Mouse (Mus musculus) ES-E14 (cell line): ENCODE results near the gene Pabpc1l. TPM values are rescaled to one million over a fixed set of nuclear protein-coding genes. Genes with fewer than 3 reads are reported as not detected.

ENCODE experiments used
- DNase-seq: peaks from one replicate; pipeline ENCODE4 v3.0.0-alpha.2; 2013; ENCODE audit warnings: low read depth, low spot score
- H3K27ac ChIP-seq: 2 replicates; pipeline ENCODE4 v1.5.1; 2012; ENCODE audit warnings: low read depth, mild to moderate bottlenecking, low read length, moderate library complexity, mixed read lengths; ENCODE audit not compliant: poor library complexity, insufficient read depth, severe bottlenecking
- H3K36me3 ChIP-seq: 2 replicates; pipeline ENCODE4 v1.6.1; 2012; ENCODE audit warnings: mild to moderate bottlenecking, low read length, moderate library complexity, mixed read lengths; ENCODE audit not compliant: control insufficient read depth, poor library complexity, insufficient read depth, severe bottlenecking
- H3K4me1 ChIP-seq, 2 experiments: fragments of 150-350 bp in 1 of 2; sonication (generic) in 1 of 2; 2 replicates each; pipeline ENCODE4 v1.6.1; 2012; ENCODE audit warnings: low read length in 2 of 2, mild to moderate bottlenecking in 1 of 2, mixed read lengths in 1 of 2; ENCODE audit not compliant: control insufficient read depth in 2 of 2, insufficient read depth in 2 of 2, poor library complexity in 1 of 2
- H3K4me3 ChIP-seq, 2 experiments: fragments of 150-350 bp in 1 of 2; sonication (generic) in 1 of 2; 2 replicates each; pipeline ENCODE4 v1.5.1; 2012; ENCODE audit warnings: low read length in 2 of 2, low read depth in 1 of 2, mild to moderate bottlenecking in 1 of 2, mixed read lengths in 1 of 2; ENCODE audit not compliant: insufficient read depth in 1 of 2, poor library complexity in 1 of 2, severe bottlenecking in 1 of 2
- H3K9ac ChIP-seq: 2 replicates; pipeline ENCODE4 v1.6.1; 2012; ENCODE audit warnings: low read depth, mild to moderate bottlenecking, low read length, mixed read lengths; ENCODE audit not compliant: poor library complexity, insufficient read depth, severe bottlenecking
- H3K9me3 ChIP-seq: fragments of 150-350 bp; sonication (generic); 2 replicates; pipeline ENCODE4 v1.6.1; 2012; ENCODE audit warnings: low read depth, mild to moderate bottlenecking, low read length; ENCODE audit not compliant: control insufficient read depth, insufficient read depth
- CHD2 ChIP-seq: IDR thresholded peaks from 2 replicates; pipeline ENCODE4 v1.6.1; 2014; ENCODE audit warnings: mild to moderate bottlenecking, low read depth, low read length, inconsistent platforms
- HCFC1 ChIP-seq: IDR thresholded peaks from 2 replicates; pipeline ENCODE4 v1.6.1; 2012; ENCODE audit warnings: low read length, inconsistent platforms, borderline replicate concordance; ENCODE audit not compliant: insufficient read depth
- MAFK ChIP-seq: IDR thresholded peaks from 2 replicates; pipeline ENCODE4 v1.6.1; 2014; ENCODE audit warnings: mild to moderate bottlenecking, low read depth, low read length, inconsistent platforms; ENCODE audit not compliant: insufficient read depth
- ZC3H11A ChIP-seq: IDR thresholded peaks from 2 replicates; pipeline ENCODE4 v1.6.1; 2012; ENCODE audit warnings: low read depth, mild to moderate bottlenecking, inconsistent platforms, low read length, borderline replicate concordance
- ZNF384 ChIP-seq: IDR thresholded peaks from 2 replicates; pipeline ENCODE4 v1.6.1; 2012; ENCODE audit warnings: low read depth, low read length, inconsistent platforms
- in situ Hi-C, 2 experiments: fragments of 600-800 bp; cut with MboI; formaldehyde crosslinking; loops; one replicate each; pipeline ENCODE4 v1.15.1; 2025; ENCODE audit warnings: low sequenced_read_pairs in 2 of 2, inconsistent platforms in 1 of 2; ENCODE audit not compliant: unreplicated experiment in 2 of 2
- total RNA-seq: library from RNA; depleted of rRNA; stranded (reverse); fragments of 300-350 nt; gene quantifications from 2 replicates; pipeline ENCODE4 v1.2.3, GENCODE M21; 2012

Pabpc1l gene
- total RNA-seq, 1 experiment, result not detected

- in situ Hi-C loops, result no loop called here
These were observed 51.7 kb downstream of the Pabpc1l start for GRCm38 (mm10) chr2:164076874-164077425.

GRCm38 (mm10) chr2:164077875-164078274 is 52.6 kb downstream of the Pabpc1l start:
- H3K4me3 ChIP-seq, result no peak overlapping the region
- no peak overlapping the region for H3K9ac ChIP-seq
- no peak overlapping the region for H3K27ac ChIP-seq
- no peak for DNase-seq
- peaks cover 18% of the 10 kb centered on the region for H3K36me3 ChIP-seq
- H3K9me3 ChIP-seq, result peaks cover 1% of the 10 kb centered on the region; the same call in 1 of the 2 replicates
- in situ Hi-C loops, result no loop called here
- peaks cover 0 to 4% of the 10 kb centered on the region in 2 experiments; a peak in 1 of 4 replicates for H3K4me1 ChIP-seq
- no peak for TF ChIP-seq ZC3H11A
- TF ChIP-seq ZNF384, result no peak
- no peak for TF ChIP-seq CHD2
- no peak for TF ChIP-seq MAFK
- TF ChIP-seq HCFC1, result no peak

More at GRCm38 (mm10) chr2:164076874-164077425, 51.7 kb downstream of the Pabpc1l start:
- Histone ChIP-seq H3K27ac (no peak overlapping the region), H3K9ac (no peak overlapping the region), H3K4me3 (no peak overlapping the region), H3K9me3 (peaks cover 1% of the 10 kb centered on the region; the same call in 1 of the 2 replicates), H3K4me1 (peaks cover 0 to 6% of the 10 kb centered on the region in 2 experiments; a peak in 1 of 4 replicates), H3K36me3 (peaks cover 15% of the 10 kb centered on the region)
- no peak for DNase-seq
- no peak for TF ChIP-seq HCFC1

- Histone ChIP-seq H3K9me3 (peaks cover 1% of the 10 kb centered on the region; the same call in 1 of the 2 replicates), H3K4me1 (no peaks in the 10 kb centered on the region), H3K27ac (no peak overlapping the region), H3K36me3 (peaks cover 29% of the 10 kb centered on the region), H3K9ac (no peak overlapping the region), H3K4me3 (no peak overlapping the region)
- in situ Hi-C loops, result no loop called here
- no peak for DNase-seq
- TF ChIP-seq MAFK (no peak), ZNF384 (no peak), ZC3H11A (no peak), HCFC1 (no peak), CHD2 (no peak)
These were observed 54.2 kb downstream of the Pabpc1l start for GRCm38 (mm10) chr2:164079488-164079887.

GRCm38 (mm10) chr2:164081577-164081976 is 56.3 kb downstream of the Pabpc1l start:
- H3K4me1 ChIP-seq, result no peaks in the 10 kb centered on the region

GRCm38 (mm10) chr2:164082175-164082574 is 56.9 kb downstream of the Pabpc1l start:
- peaks cover 33% of the 10 kb centered on the region for H3K36me3 ChIP-seq
- in situ Hi-C loops, result no loop called here
- H3K9me3 ChIP-seq, result peaks cover 1% of the 10 kb centered on the region; the same call in 1 of the 2 replicates
- DNase-seq, result no peak
- TF ChIP-seq HCFC1, result no peak
- no peak for TF ChIP-seq ZNF384
- TF ChIP-seq MAFK, result no peak
- TF ChIP-seq ZC3H11A, result no peak
- TF ChIP-seq CHD2, result no peak
- no peaks in the 10 kb centered on the region for H3K4me1 ChIP-seq
- H3K9ac ChIP-seq, result no peak overlapping the region
- H3K27ac ChIP-seq, result no peak overlapping the region
- H3K4me3 ChIP-seq, result no peak overlapping the region

More at GRCm38 (mm10) chr2:164081577-164081976, 56.3 kb downstream of the Pabpc1l start:
- in situ Hi-C loops, result no loop called here
- H3K27ac ChIP-seq, result no peak overlapping the region
- H3K4me3 ChIP-seq, result no peak overlapping the region
- no peak overlapping the region for H3K9ac ChIP-seq
- H3K9me3 ChIP-seq, result peaks cover 1% of the 10 kb centered on the region; the same call in 1 of the 2 replicates
- H3K36me3 ChIP-seq, result peaks cover 31% of the 10 kb centered on the region
- TF ChIP-seq ZC3H11A (no peak), MAFK (no peak), CHD2 (no peak), ZNF384 (no peak), HCFC1 (no peak)
- DNase-seq, result no peak
